Mouse (Mus musculus) left cerebral cortex, postnatal 10 days (tissue): ENCODE data around the gene Ldlrad2. TPM values are rescaled to one million over a fixed set of nuclear protein-coding genes. Genes with fewer than 3 reads are reported as not detected.

Experiments
- DNase-seq, 2 experiments: peaks; one replicate each; pipeline ENCODE4 v3.0.0; 2021 to 2022; ENCODE audit warnings: low spot score in 2 of 2, mixed read lengths in 1 of 2; ENCODE audit errors: extremely low spot score in 1 of 2
- intact Hi-C: fragments of 180-260 bp; cut with DNase I; formaldehyde crosslinking; loops from one replicate; pipeline ENCODE4 v1.15.1; 2025
- microRNA-seq: library from miRNA; unstranded; fragments of <30 nt; microRNA quantifications from one replicate; pipeline ENCODE4 v1.2.0, GENCODE M21; 2022
- total RNA-seq, 2 experiments: library from RNA; stranded (reverse); gene quantifications; 2 replicates each; pipeline ENCODE4 v1.2.3; 2021

Ldlrad2 gene
- total RNA-seq, 2 experiments from 2014 or later: not detected

- no peak for DNase-seq
- intact Hi-C loops: loop anchor here (5.0 kb wide), 1 partner anchor 135 kb away; no protein-coding TSS in a partner anchor
Observed at GRCm38 (mm10) chr4:137577486-137577885, 3.1 kb upstream of the Ldlrad2 start.

DNA sequence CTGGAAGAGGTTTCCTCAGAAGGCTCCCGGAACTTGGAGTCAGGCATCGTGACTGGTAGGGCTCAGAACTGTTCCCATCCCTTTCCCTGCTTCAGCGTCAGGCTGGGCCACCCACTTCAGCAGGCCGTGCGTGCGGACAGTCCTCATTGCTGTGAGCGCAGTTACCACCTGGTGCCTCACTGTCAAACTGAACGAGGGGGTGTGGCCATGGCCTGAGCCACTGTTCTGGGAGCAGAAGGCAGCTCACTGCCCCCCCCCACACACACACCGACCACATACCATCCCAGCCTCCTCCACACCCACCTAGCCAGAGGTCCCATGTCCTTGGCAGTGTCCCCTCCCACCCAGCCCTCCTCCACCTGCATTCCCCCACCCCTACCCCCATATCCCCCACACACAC, 4.5 kb downstream of the Ldlrad2 start:
- no peak for DNase-seq

GRCm38 (mm10) chr4:137556673-137557210, 17.6 kb downstream of the Ldlrad2 start:
- no peak for DNase-seq
- intact Hi-C loops: no loop called here

More for the DNA sequence above, 4.5 kb downstream of the Ldlrad2 start:
- intact Hi-C loops: no loop called here

DNA sequence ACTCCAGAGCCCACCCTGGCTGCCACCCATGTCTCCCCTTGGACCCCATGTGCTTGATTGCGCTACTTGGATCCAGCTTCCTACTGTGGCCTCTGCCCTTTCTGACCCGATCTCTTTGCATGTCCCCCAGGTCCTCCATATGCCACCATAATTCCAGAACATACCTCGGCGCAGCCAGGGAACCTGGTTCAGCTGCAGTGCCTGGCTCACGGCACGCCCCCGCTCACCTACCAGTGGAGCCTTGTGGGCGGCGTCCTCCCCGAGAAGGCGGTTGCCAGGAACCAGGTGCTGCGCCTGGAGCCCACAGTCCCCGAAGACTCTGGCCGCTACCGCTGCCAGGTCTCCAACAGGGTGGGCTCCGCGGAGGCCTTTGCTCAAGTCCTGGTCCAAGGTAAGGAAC, 20.9 kb downstream of the Ldlrad2 start:
- intact Hi-C loops: no loop called here
- DNase-seq: no peak

- intact Hi-C loops: no loop called here
- DNase-seq: peak in 1 of 2 experiments; percentile 5
Observed at GRCm38 (mm10) chr4:137546003-137546525, 28.3 kb downstream of the Ldlrad2 start.

DNA sequence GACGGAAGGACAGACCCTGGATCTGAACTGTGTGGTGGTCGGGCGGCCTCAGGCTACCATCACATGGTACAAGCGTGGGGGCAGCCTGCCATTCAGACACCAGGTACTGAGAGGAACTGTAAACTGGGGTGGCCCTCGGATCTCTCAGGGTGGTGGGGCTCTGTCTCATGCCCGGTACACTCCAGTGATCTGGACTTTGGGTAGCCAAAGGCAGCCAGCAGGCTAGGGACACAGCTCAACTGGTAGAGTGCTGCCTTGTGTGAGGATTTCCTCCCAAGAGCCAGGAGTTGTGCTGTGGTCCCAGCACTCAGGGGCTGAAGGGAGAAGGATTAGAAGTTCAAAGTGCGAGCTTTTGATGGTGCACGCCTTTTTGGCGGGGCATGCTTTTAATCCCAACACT, 28.8 kb downstream of the Ldlrad2 start:
- intact Hi-C loops: no loop called here
- DNase-seq: no peak

GRCm38 (mm10) chr4:137542968-137543367, 31.4 kb downstream of the Ldlrad2 start:
- no peak for DNase-seq
- intact Hi-C loops: no loop called here

- no peak for DNase-seq
- intact Hi-C loops: no loop called here
Observed at GRCm38 (mm10) chr4:137540356-137540755, 34.0 kb downstream of the Ldlrad2 start.

GRCm38 (mm10) chr4:137527872-137528271, 46.5 kb downstream of the Ldlrad2 start:
- DNase-seq: no peak
- intact Hi-C loops: no loop called here

DNA sequence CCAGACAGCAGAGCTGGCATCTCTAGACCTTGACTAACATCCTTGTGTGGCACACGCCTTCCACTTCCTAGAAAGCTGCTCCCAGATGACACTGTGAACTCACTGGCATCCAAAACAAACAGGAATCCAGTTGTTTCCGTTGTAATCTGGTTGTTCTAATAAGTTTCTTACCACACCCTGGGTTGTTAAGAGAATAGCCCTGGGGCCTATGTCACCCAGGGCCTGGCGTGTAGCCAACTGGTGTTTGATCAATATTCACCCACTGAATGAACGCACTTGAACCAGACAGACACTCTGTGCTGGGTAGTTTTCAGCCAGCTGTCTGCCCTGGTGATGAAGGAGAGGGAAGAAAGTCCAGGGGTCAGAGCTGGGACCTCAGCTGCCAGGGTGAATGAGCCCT, 47.0 kb downstream of the Ldlrad2 start:
- intact Hi-C loops: no loop called here
- no peak for DNase-seq

- DNase-seq: no peak
- intact Hi-C loops: no loop called here
Observed at GRCm38 (mm10) chr4:137525426-137525825, 48.9 kb downstream of the Ldlrad2 start.

Small RNA genes lying within 50 kb of the gene (microRNA-seq; reads per million reads assigned to microRNA genes)
- gene Mir7018: not detected

Other genes with a start within 250 kb of the Ldlrad2 start
- 100 to 1,000 TPM; 497 to 507 TPM for gene Cdc42, start 216.8 kb downstream of the Ldlrad2 start, total RNA-seq
- not detected for gene Cela3a, start 164.8 kb downstream of the Ldlrad2 start, total RNA-seq
- not detected for gene Cela3b, start 144.0 kb downstream of the Ldlrad2 start, total RNA-seq
- not detected for gene 1700013G24Rik, start 121.3 kb downstream of the Ldlrad2 start, total RNA-seq
- gene Hspg2, start 105.8 kb downstream of the Ldlrad2 start, total RNA-seq: 10 to 100 TPM; 11.0 to 11.5 TPM
- gene Usp48, start 19.2 kb upstream of the Ldlrad2 start, total RNA-seq: 100 to 1,000 TPM; 125 to 126 TPM
- gene Rap1gap, start 90.2 kb upstream of the Ldlrad2 start, total RNA-seq: 100 to 1,000 TPM; 228 to 242 TPM
- gene Alpl, start 221.8 kb upstream of the Ldlrad2 start, total RNA-seq: 1 to 10 TPM; 7.4 to 8.8 TPM